Mouse (Mus musculus) intestine, embryonic 15.5 days (tissue): ENCODE data around the gene Tcf7l1. TPM values are rescaled to one million over a fixed set of nuclear protein-coding genes. Genes with fewer than 3 reads are reported as not detected.
A peak's percentile ranks its signal among the peaks of the same experiment; 100 is the strongest.

Experiments
- ATAC-seq: fragments of 200-750 bp; cut with Nextera tagmentation; 2 replicates; pipeline ENCODE4 v1.8.0; 2017; ENCODE audit warnings: moderate TSS enrichment, moderate library complexity
- H3K27ac ChIP-seq: fragments of 300-500 bp; sonication (generic); 2 replicates; pipeline ENCODE4 v1.5.1; 2015; ENCODE audit warnings: mild to moderate bottlenecking, inconsistent platforms
- H3K27me3 ChIP-seq: fragments of 300-500 bp; sonication (generic); replicated peaks from 2 replicates; pipeline ENCODE4 v1.6.1; 2015; ENCODE audit warnings: inconsistent platforms
- H3K36me3 ChIP-seq: fragments of 300-500 bp; sonication (generic); 2 replicates; pipeline ENCODE4 v1.6.1; 2015; ENCODE audit warnings: inconsistent platforms
- H3K4me1 ChIP-seq: fragments of 300-500 bp; sonication (generic); replicated peaks from 2 replicates; pipeline ENCODE4 v1.6.1; 2015; ENCODE audit warnings: inconsistent platforms
- H3K4me2 ChIP-seq: fragments of 300-500 bp; sonication (generic); replicated peaks from 2 replicates; pipeline ENCODE4 v1.6.1; 2015; ENCODE audit warnings: mild to moderate bottlenecking, inconsistent platforms
- H3K4me3 ChIP-seq: fragments of 300-500 bp; sonication (generic); replicated peaks from 2 replicates; pipeline ENCODE4 v1.5.1; 2015; ENCODE audit warnings: inconsistent platforms
- H3K9ac ChIP-seq: fragments of 300-500 bp; sonication (generic); 2 replicates; pipeline ENCODE4 v1.6.1; 2015; ENCODE audit warnings: inconsistent platforms
- H3K9me3 ChIP-seq: fragments of 300-500 bp; sonication (generic); 2 replicates; pipeline ENCODE4 v1.6.1; 2016; ENCODE audit warnings: inconsistent platforms
- WGBS: fragments of 180-500 bp; shearing (Covaris S2); methylation state at CpG from one replicate; pipeline ENCODE4 v1.1.7; 2015; 5-methylcytosine and 5-hydroxymethylcytosine counted together
- polyA plus RNA-seq: library from polyadenylated mRNA; unstranded; fragments of >200 nt; fragmentation: Nextera tagmentation; extraction: Ambion mirVana; gene quantifications from 2 replicates; pipeline ENCODE4 v1.2.1, GENCODE M21; 2015

Tcf7l1 gene
- polyA plus RNA-seq, 1 experiment from 2014 or later, result 15.0 TPM

DNA sequence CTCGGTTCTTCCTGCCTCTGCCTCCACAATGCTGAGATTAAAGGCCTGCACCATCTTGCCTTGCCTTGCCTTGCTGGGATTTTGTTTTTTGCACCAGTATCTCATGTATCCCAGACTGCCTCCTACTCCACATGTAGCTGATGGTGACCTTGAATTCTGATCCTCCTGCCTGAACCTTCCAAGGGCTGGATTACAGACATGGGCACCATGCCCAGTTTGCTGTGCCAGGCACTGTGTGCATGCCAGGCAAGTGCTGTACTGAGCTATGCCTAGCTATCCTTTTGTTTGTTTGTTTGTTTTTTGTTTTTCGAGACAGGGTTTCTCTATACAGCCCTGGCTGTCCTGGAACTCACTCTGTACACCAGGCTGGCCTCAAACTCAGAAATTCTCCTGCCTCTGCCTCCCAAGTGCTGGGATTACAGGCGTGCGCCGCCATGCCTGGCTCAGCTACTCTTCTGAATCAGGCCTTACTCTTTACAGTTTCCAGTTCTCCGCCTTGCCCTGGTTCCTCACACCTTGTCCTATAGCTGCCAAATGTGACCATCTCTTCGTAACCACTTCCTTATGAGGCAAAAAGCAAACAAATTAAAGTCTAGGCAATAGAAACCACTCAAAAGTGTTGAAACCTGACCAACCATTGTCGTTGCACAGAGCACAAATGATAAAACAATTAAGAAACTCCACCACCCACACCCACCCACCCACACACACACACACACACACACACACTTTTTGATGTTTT, 165.2 kb downstream of the Tcf7l1 start:
- WGBS, result 79% methylated on average over 8 of the region's 8 CpGs
- Histone ChIP-seq H3K4me3 (no peak overlapping the region), H3K36me3 (peaks cover 4% of the 10 kb centered on the region; the same call in 1 of the 2 replicates), H3K4me2 (no peak overlapping the region), H3K27me3 (no peaks in the 10 kb centered on the region), H3K27ac (no peak overlapping the region), H3K9ac (no peak overlapping the region), H3K9me3 (no peaks in the 10 kb centered on the region), H3K4me1 (0 out of 2 replicates have a peak, but pooled peaks cover 7% of the 10 kb centered on the region)
- no peak for ATAC-seq

DNA sequence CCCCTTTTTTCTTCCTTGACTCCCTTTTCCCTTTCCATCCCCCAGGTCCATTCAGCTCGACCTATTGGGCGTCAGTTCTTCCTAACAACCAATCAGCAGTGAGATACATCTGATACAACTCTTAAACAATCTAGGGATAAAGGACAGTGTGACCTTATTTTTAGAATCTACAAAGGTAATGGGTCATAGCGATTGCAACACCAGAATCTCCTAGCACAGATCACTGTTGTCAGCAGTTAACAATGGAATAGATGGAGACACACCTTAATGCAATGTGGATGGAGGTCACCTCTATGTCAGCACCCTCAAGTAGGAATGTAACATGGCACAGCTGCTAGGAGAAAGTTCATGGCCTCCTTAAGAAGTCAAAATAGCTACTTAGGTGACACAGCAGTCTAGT, 166.1 kb downstream of the Tcf7l1 start:
- Histone ChIP-seq H3K9ac (no peak overlapping the region), H3K9me3 (no peaks in the 10 kb centered on the region), H3K4me1 (0 out of 2 replicates have a peak, but pooled peaks cover 7% of the 10 kb centered on the region), H3K36me3 (peaks cover 4% of the 10 kb centered on the region; the same call in 1 of the 2 replicates), H3K4me2 (no peak overlapping the region), H3K27ac (no peak overlapping the region), H3K27me3 (no peaks in the 10 kb centered on the region), H3K4me3 (no peak overlapping the region)
- WGBS, result 49% methylated on average over 3 of the region's 3 CpGs
- no peak for ATAC-seq

DNA sequence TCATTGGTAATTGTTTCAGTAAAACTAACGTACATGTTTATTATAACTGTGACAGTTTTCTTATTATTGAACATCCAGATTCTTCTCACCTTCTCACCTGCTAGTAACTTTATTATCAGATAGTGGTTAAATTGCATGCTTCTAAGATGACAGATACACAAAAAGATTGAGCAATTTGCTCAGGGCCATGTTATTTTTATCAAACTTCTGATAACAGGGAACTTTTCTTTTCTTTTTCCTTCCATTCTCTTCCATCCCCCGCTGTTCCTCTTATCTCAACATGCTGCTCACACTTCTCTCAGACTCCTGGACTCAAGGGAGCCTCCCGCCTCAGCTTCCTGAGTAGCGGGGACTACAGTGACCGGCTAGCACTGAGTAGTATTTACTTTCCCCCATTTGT, 168.1 kb downstream of the Tcf7l1 start:
- H3K4me1 ChIP-seq, result 0 out of 2 replicates have a peak, but pooled peaks cover 7% of the 10 kb centered on the region
- no peak overlapping the region for H3K27ac ChIP-seq
- H3K9me3 ChIP-seq, result no peaks in the 10 kb centered on the region
- no peak overlapping the region for H3K9ac ChIP-seq
- WGBS, result 63% methylated on average over 5 of the region's 5 CpGs
- no peaks in the 10 kb centered on the region for H3K27me3 ChIP-seq
- H3K36me3 ChIP-seq, result no peaks in the 10 kb centered on the region
- H3K4me3 ChIP-seq, result no peak overlapping the region
- no peak overlapping the region for H3K4me2 ChIP-seq
- ATAC-seq, result no peak

DNA sequence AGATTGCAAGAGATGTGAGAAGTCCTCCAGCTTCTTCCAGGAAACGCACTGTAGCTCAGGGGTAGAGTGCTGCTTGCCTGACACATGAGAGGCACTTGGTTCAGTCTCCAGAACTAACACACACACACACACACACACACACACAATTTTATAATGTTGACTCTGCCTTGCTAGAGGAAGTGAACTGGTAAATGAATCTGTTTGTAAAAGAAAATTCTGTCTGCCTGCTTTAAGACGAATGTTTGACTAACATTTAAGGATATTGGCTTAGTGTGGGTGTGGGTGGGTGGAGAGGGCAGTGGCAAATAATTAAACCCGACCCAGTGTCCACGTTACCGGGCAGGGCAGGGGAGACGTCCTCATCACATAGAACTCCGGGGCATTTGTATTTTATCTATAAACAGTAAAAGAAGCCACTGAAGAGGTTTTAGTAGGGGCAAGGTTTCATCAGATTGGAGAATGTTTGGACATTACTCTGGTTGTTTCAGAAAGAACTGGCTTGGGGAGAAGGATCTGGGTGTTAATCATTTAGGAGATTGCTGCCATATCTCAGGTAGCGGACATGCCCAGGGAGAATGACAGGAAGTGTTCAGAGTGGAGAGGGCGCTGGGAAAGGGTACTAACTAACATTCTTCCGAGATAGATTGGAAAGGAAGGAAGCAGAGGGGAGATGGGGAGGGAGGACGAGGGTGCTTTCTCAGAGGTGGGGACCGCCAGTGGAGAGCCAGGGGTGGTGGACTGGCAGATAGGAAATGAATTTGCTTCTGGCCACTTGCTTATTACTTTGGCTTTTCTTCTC, 169.1 kb downstream of the Tcf7l1 start:
- Histone ChIP-seq H3K27me3 (no peaks in the 10 kb centered on the region), H3K36me3 (no peaks in the 10 kb centered on the region), H3K4me1 (peaks cover 16% of the 10 kb centered on the region; the same call in 1 of the 2 replicates), H3K4me3 (no peak overlapping the region), H3K9me3 (no peaks in the 10 kb centered on the region), H3K9ac (no peak overlapping the region), H3K27ac (peak overlapping the region; percentile 80), H3K4me2 (peak overlapping the region; percentile 43)
- 26% methylated on average over 12 of the region's 12 CpGs for WGBS
- ATAC-seq, result peak; percentile 62

DNA sequence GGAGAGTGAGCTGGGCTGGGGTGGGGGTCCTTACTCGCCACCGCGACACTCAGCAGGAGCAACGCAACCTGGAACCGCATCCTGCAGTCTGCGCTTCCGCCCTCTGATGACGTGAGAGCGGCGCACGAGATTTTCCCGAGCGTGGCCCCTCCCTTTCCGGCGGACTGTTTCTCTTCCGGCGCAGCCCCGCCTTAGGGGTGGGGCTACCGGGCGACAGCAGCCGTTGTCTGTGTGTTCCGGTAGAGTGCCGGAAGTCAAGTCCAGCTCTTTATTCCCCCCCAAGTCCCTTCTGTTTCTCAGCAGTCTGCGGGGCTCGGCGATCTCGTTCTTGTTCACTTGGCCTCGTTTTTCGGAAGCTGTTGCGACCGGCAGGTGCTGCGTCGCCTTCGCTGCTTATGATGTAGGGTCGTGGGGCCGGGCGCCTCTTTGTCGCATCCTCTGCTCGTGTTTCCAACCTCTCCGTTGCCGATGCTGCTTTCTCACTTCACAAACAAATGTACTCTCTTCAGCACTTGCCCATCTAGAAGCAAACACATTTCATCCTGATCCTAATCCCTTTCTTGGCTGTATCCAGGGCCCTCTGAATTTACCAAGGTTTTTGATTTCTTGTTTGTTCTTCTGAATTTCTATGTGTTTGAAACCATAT, 172.3 kb downstream of the Tcf7l1 start, which contains the start of gene Tgoln1:
TSS of gene Tgoln1 (minus strand) at position 358 of the 646 bp plus-strand sequence.
- H3K9me3 ChIP-seq, result no peaks in the 10 kb centered on the region
- peaks cover 6% of the 10 kb centered on the region for H3K36me3 ChIP-seq
- peak within 1 kb of the TSS; percentile 93 for H3K27ac ChIP-seq
- H3K4me3 ChIP-seq, result peak within 1 kb of the TSS; percentile 72
- peak within 1 kb of the TSS; percentile 86 for H3K4me2 ChIP-seq
- peak within 1 kb of the TSS; percentile 81 for H3K9ac ChIP-seq
- no peaks in the 10 kb centered on the region for H3K27me3 ChIP-seq
- under 1% methylated on average over 41 of the region's 41 CpGs for WGBS
- ATAC-seq, result peak; percentile 95
- peaks cover 24% of the 10 kb centered on the region for H3K4me1 ChIP-seq

DNA sequence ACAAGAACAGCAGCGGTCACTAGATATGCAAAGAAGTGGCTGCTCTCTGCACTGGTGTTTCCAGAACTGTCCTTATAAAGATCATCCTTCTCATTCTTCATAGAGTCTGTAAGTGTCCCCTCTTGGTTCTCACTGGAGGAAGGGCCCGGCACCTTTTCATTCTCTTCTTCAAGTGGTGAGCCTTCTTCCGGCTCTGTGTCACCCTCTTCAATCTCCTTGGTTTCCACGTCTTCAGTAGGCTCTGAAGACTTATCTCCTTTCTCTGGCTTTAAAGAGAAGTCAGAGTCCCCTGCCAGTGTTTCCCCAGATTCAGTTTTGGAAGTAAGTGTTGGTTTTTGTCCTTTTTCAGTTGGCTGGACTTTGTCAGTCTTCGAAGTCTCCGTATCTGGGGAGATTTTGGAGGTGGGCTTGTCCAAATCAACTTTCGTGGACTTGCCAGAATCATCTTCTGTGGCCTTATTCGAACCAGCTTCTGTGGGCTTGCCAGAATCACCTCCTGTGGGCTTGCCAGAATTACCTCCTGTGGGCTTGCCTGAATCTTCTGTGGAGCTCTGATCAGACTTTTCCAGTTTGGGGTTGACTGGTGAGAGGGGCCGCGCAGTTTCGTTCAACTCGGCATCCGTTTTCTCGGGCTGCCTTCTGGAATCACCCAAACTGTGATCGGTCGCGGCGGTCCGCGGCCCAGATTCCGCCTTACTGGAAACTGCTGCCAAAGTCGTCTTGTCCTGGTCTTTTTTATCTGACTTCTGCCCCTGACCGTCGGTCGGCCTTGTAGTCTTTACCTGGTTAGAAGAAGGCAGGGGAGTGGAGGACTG, 173.3 kb downstream of the Tcf7l1 start:
- Histone ChIP-seq H3K9me3 (no peaks in the 10 kb centered on the region), H3K4me2 (peak overlapping the region; percentile 86), H3K27me3 (no peaks in the 10 kb centered on the region), H3K4me1 (peaks cover 24% of the 10 kb centered on the region), H3K27ac (no peak overlapping the region), H3K36me3 (peaks cover 14% of the 10 kb centered on the region), H3K4me3 (peak overlapping the region; percentile 72), H3K9ac (peak overlapping the region; percentile 81)
- 23% methylated on average over 25 of the region's 25 CpGs for WGBS
- ATAC-seq, result peak; percentile 2; the same call in 1 of the 2 replicates

DNA sequence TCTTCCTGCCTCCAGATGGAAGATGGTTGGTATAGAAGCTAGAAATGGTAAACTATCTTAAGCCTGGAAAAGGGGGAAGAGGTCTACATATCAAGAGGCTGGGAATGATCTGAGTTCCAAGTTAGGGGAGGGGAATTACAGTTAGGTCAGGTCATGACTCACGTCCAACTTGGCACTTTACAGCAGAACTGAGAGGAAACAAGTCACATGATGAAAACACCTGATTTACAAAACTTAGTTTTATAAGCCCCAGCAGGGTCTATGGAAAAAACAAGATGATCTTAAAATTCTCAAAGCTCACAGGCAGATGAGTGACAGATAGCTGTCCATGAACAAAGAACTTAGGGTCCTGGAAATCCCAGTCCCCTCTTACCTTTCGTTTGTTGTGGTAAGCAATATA, 173.9 kb downstream of the Tcf7l1 start:
- ATAC-seq, result no peak
- WGBS, result 48% methylated on average over 2 of the region's 2 CpGs
- peaks cover 21% of the 10 kb centered on the region for H3K4me1 ChIP-seq
- H3K27ac ChIP-seq, result no peak overlapping the region
- peaks cover 19% of the 10 kb centered on the region for H3K36me3 ChIP-seq
- H3K4me2 ChIP-seq, result peak overlapping the region; percentile 86
- peak overlapping the region; percentile 81 for H3K9ac ChIP-seq
- peak overlapping the region; percentile 72 for H3K4me3 ChIP-seq
- H3K27me3 ChIP-seq, result no peaks in the 10 kb centered on the region
- H3K9me3 ChIP-seq, result no peaks in the 10 kb centered on the region

DNA sequence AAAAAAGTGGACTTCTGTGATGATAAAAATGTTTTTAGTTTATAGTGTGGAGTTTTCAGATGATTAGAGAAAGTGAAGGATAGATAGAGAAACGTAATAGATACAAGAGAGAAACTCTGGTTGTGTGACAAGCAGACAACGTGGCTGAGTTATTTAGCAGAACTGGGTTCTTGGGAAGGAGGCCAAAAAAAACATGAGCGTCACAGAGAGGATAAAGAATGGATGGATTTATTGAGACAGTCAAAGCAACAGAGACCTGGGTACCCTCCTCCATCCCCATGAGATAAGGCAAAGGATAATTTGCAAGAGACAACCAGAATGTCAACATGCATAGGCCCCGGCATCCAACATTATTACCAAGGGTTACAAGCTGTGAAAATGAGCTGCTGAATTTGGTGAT, 178.8 kb downstream of the Tcf7l1 start:
- no peak overlapping the region for H3K27ac ChIP-seq
- H3K9ac ChIP-seq, result no peak overlapping the region
- no peaks in the 10 kb centered on the region for H3K9me3 ChIP-seq
- H3K36me3 ChIP-seq, result peaks cover 41% of the 10 kb centered on the region
- H3K27me3 ChIP-seq, result no peaks in the 10 kb centered on the region
- H3K4me1 ChIP-seq, result peaks cover 11% of the 10 kb centered on the region
- ATAC-seq, result no peak
- no peak overlapping the region for H3K4me3 ChIP-seq
- no peak overlapping the region for H3K4me2 ChIP-seq
- WGBS, result 74% methylated on average over 4 of the region's 4 CpGs

DNA sequence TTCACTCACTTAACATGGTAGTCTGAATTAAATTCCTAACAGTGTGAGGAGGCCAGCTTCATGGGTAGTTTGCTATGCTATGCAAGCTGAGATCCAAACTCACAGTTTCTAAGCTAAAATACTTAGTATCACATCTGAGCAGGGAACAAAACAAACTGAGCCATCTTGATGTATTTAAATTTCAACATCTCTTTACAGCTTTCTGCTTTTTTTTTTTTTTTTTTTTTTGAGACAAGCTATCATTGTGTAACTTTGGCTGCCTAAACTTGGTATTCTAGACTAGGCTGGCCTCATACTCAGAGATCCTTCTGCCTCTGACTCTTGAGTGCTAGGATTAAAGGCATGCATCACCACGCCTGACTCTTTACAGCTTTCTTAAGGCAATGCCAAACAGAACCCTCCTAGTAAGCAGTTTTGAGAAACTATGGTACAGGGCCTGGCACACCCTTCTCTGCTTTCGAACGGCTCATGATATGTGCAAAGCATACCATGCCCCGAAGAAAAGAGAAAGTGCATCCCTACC, 180.3 kb downstream of the Tcf7l1 start:
- Histone ChIP-seq H3K27ac (no peak overlapping the region), H3K9me3 (no peaks in the 10 kb centered on the region), H3K36me3 (peaks cover 41% of the 10 kb centered on the region), H3K4me2 (no peak overlapping the region), H3K4me1 (no peaks in the 10 kb centered on the region), H3K4me3 (no peak overlapping the region), H3K27me3 (no peaks in the 10 kb centered on the region), H3K9ac (no peak overlapping the region)
- WGBS, result 89% methylated on average over 4 of the region's 4 CpGs
- no peak for ATAC-seq

DNA sequence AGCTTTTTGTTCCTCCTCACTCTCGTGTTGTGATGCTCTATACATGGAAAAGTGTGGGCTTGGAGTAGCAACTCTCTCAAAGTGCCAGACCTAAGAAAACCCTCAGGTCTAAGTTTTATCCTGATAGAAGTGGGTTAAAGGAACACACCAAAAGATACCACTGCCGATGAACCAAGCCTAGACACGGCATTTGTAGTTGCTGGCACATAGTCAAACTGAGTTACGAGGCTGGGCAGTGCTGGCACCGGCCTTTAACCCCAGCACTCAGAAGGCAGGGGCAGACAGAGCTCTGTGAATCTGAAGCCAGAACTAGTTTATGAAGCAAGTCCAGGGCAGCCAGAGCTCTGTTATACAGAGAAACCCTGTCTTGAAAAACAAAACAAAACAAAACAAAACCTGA, 181.4 kb downstream of the Tcf7l1 start:
- no peak for ATAC-seq
- Histone ChIP-seq H3K27me3 (no peaks in the 10 kb centered on the region), H3K9me3 (no peaks in the 10 kb centered on the region), H3K4me1 (no peaks in the 10 kb centered on the region), H3K4me2 (no peak overlapping the region), H3K9ac (no peak overlapping the region), H3K4me3 (no peak overlapping the region), H3K36me3 (peaks cover 36% of the 10 kb centered on the region), H3K27ac (no peak overlapping the region)
- WGBS, result 84% methylated on average over 5 of the region's 5 CpGs

DNA sequence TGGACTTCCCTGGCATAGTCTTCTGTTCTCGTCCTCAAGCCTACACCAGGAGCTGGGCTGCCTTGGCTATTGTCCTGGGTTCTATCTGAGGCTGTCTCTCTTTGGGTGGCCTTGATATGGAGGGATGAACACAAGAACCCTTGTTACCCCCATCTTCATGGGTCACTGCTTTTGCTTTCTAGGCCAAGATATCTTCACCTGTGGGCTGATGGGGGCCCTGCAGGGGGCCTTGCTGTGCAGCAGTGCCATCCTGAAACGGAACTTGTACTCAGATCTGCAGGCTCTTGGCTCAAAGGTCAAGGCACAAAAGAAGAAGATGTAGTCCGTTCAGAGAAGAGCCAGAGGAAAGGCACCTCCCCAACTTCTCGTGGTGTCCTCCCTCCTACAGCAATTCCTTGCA, 182.0 kb downstream of the Tcf7l1 start:
- no peaks in the 10 kb centered on the region for H3K27me3 ChIP-seq
- no peaks in the 10 kb centered on the region for H3K4me1 ChIP-seq
- no peak for ATAC-seq
- H3K9me3 ChIP-seq, result no peaks in the 10 kb centered on the region
- no peak overlapping the region for H3K27ac ChIP-seq
- no peak overlapping the region for H3K9ac ChIP-seq
- no peak overlapping the region for H3K4me3 ChIP-seq
- no peak overlapping the region for H3K4me2 ChIP-seq
- WGBS, result 80% methylated on average over 4 of the region's 4 CpGs
- peaks cover 36% of the 10 kb centered on the region for H3K36me3 ChIP-seq
